Mouse (Mus musculus): ENCODE measurements around the gene Pank2.
"Not testable (repeated sequence)": the region's sequence is repeated elsewhere in the genome, so short reads cannot be mapped to it uniquely, and the experiment has no call there.

The Pank2 gene

GRCm38 (mm10) chr2:131262213-131262672 lies at the start of gene Pank2:
Pank2 (plus strand) TSS chr2:131262495.
- DNase-seq (ENCODE audit: low spot score) = peak; percentile 98

- no peak for DNase-seq (ENCODE audit: low spot score)
These were observed 48.5 kb upstream of the Pank2 start for GRCm38 (mm10) chr2:131213773-131214172.

- no peak for DNase-seq (ENCODE audit: low spot score)
These were observed 46.1 kb upstream of the Pank2 start for GRCm38 (mm10) chr2:131215941-131216858.

GRCm38 (mm10) chr2:131220030-131220429 lies 42.3 kb upstream of the Pank2 start:
- DNase-seq (ENCODE audit: low spot score) = no peak

GRCm38 (mm10) chr2:131221853-131222515 lies 40.3 kb upstream of the Pank2 start:
- no peak for DNase-seq (ENCODE audit: low spot score)

GRCm38 (mm10) chr2:131222562-131222961 lies 39.7 kb upstream of the Pank2 start:
- no peak for DNase-seq (ENCODE audit: low spot score)

- DNase-seq (ENCODE audit: low spot score) = no peak
These were observed 38.7 kb upstream of the Pank2 start for GRCm38 (mm10) chr2:131223569-131223968.

- DNase-seq (ENCODE audit: low spot score) = no peak
These were observed 37.1 kb upstream of the Pank2 start for GRCm38 (mm10) chr2:131225178-131225577.

- DNase-seq (ENCODE audit: low spot score) = not testable (repeated sequence)
These were observed 35.6 kb upstream of the Pank2 start for GRCm38 (mm10) chr2:131226669-131227068.

GRCm38 (mm10) chr2:131227243-131227642 lies 35.1 kb upstream of the Pank2 start:
- no peak for DNase-seq (ENCODE audit: low spot score)

GRCm38 (mm10) chr2:131232558-131232957 lies 29.7 kb upstream of the Pank2 start:
- DNase-seq (ENCODE audit: low spot score) = no peak

- peak; percentile 94 for DNase-seq (ENCODE audit: low spot score)
These were observed 28.8 kb upstream of the Pank2 start, which contains the start of gene Mavs for GRCm38 (mm10) chr2:131233307-131234126. Mavs (plus strand) TSS chr2:131234063.

GRCm38 (mm10) chr2:131234127-131234650 lies 28.1 kb upstream of the Pank2 start:
- DNase-seq (ENCODE audit: low spot score) = no peak

GRCm38 (mm10) chr2:131234970-131235635 lies 27.2 kb upstream of the Pank2 start:
- DNase-seq (ENCODE audit: low spot score) = no peak

GRCm38 (mm10) chr2:131242180-131242579 lies 20.1 kb upstream of the Pank2 start:
- no peak for DNase-seq (ENCODE audit: low spot score)

GRCm38 (mm10) chr2:131242929-131243328 lies 19.4 kb upstream of the Pank2 start:
- no peak for DNase-seq (ENCODE audit: low spot score)

- DNase-seq (ENCODE audit: low spot score) = peak; percentile 45
These were observed 8.5 kb upstream of the Pank2 start for GRCm38 (mm10) chr2:131253681-131254328.

- DNase-seq (ENCODE audit: low spot score) = no peak
These were observed 8.0 kb upstream of the Pank2 start for GRCm38 (mm10) chr2:131254329-131254713.

GRCm38 (mm10) chr2:131255738-131256137 lies 6.6 kb upstream of the Pank2 start:
- DNase-seq (ENCODE audit: low spot score) = no peak

GRCm38 (mm10) chr2:131258693-131259092 lies 3.6 kb upstream of the Pank2 start:
- DNase-seq (ENCODE audit: low spot score) = no peak

Measured in layer of hippocampus, adult 11-12 months (tissue).